Mouse (Mus musculus): ENCODE measurements around the gene Slc38a2.
A peak's percentile ranks its signal among the peaks of the same experiment; 100 is the strongest.

Gene Slc38a2

GRCm38 (mm10) chr15:96660590-96661141, 38.9 kb downstream of the Slc38a2 start:
- DNase-seq, result no peak

- DNase-seq, result no peak
Observed at GRCm38 (mm10) chr15:96658275-96658602, 41.3 kb downstream of the Slc38a2 start.

- DNase-seq, result no peak
Observed at GRCm38 (mm10) chr15:96657576-96658274, 41.8 kb downstream of the Slc38a2 start.

- DNase-seq, result peak in 1 of 2 experiments; percentile 30
Observed at GRCm38 (mm10) chr15:96655514-96655913, 44.0 kb downstream of the Slc38a2 start.

- DNase-seq, result peak; percentile 50 to 59
Observed at GRCm38 (mm10) chr15:96654714-96655113, 44.8 kb downstream of the Slc38a2 start.

GRCm38 (mm10) chr15:96653011-96653410, 46.5 kb downstream of the Slc38a2 start:
- no peak for DNase-seq

- DNase-seq, result no peak
Observed at GRCm38 (mm10) chr15:96652531-96652930, 47.0 kb downstream of the Slc38a2 start.

GRCm38 (mm10) chr15:96647376-96647775, 52.2 kb downstream of the Slc38a2 start:
- DNase-seq, result no peak

GRCm38 (mm10) chr15:96642436-96643405, 56.8 kb downstream of the Slc38a2 start, which contains the start of gene Slc38a1:
TSS of gene Slc38a1 (minus strand) at chr15:96642913.
- peak; percentile 63 to 72 for DNase-seq

- DNase-seq, result peak; percentile 34 to 50
Observed at GRCm38 (mm10) chr15:96641821-96642435, 57.6 kb downstream of the Slc38a2 start.

- DNase-seq, result peak; percentile 54 to 63
Observed at GRCm38 (mm10) chr15:96641111-96641820, 58.3 kb downstream of the Slc38a2 start.

- peak; percentile 20 to 32 for DNase-seq
Observed at GRCm38 (mm10) chr15:96640291-96640985, 59.1 kb downstream of the Slc38a2 start.

GRCm38 (mm10) chr15:96639630-96640029, 59.9 kb downstream of the Slc38a2 start:
- DNase-seq, result no peak

GRCm38 (mm10) chr15:96638656-96639055, 60.9 kb downstream of the Slc38a2 start:
- DNase-seq, result no peak

- peak; percentile 39 to 51 for DNase-seq
Observed at GRCm38 (mm10) chr15:96638173-96638572, 61.4 kb downstream of the Slc38a2 start.
